Mouse (Mus musculus) heart, postnatal 0 days (tissue): ENCODE measurements around the gene Kmo. TPM values are rescaled to one million over a fixed set of nuclear protein-coding genes. Genes with fewer than 3 reads are reported as not detected.

Source experiments
- ATAC-seq: fragments of 200-750 bp; cut with Nextera tagmentation; 2 replicates; pipeline ENCODE4 v1.8.0; 2017; ENCODE audit warnings: low read depth, moderate number of reproducible peaks, moderate library complexity; ENCODE audit not compliant: insufficient read depth
- DNase-seq: peaks from one replicate; pipeline ENCODE4 v3.0.0-alpha.2; 2016; ENCODE audit warnings: low spot score
- H3K27ac ChIP-seq: fragments of 300-500 bp; sonication (generic); 2 replicates; pipeline ENCODE4 v1.5.1; 2014; ENCODE audit warnings: low read depth, mild to moderate bottlenecking
- H3K27me3 ChIP-seq: fragments of 300-500 bp; sonication (generic); 2 replicates; pipeline ENCODE4 v1.6.1; 2014; ENCODE audit warnings: low read length, mixed read lengths; ENCODE audit not compliant: control insufficient read depth, insufficient read depth
- H3K36me3 ChIP-seq: fragments of 300-500 bp; sonication (generic); replicated peaks from 2 replicates; pipeline ENCODE4 v1.6.1; 2014; ENCODE audit warnings: low read length, mixed read lengths; ENCODE audit not compliant: control insufficient read depth, insufficient read depth
- H3K4me1 ChIP-seq: fragments of 300-500 bp; sonication (generic); 2 replicates; pipeline ENCODE4 v1.6.1; 2014; ENCODE audit warnings: antibody characterized with exemption; ENCODE audit not compliant: control insufficient read depth, insufficient read depth
- H3K4me2 ChIP-seq: fragments of 300-500 bp; sonication (generic); 2 replicates; pipeline ENCODE4 v1.6.1; 2014; ENCODE audit warnings: low read depth, mild to moderate bottlenecking, low read length, moderate library complexity
- H3K4me3 ChIP-seq: fragments of 300-500 bp; sonication (generic); 2 replicates; pipeline ENCODE4 v1.5.1; 2014; ENCODE audit warnings: low read depth, low read length
- H3K9ac ChIP-seq: fragments of 300-500 bp; sonication (generic); replicated peaks from 2 replicates; pipeline ENCODE4 v1.6.1; 2014; ENCODE audit warnings: low read depth, low read length, mixed read lengths
- H3K9me3 ChIP-seq: fragments of 300-500 bp; sonication (generic); replicated peaks from 2 replicates; pipeline ENCODE4 v1.6.1; 2016; ENCODE audit warnings: low read length; ENCODE audit not compliant: control insufficient read depth
- CTCF ChIP-seq: IDR thresholded peaks from 2 replicates; pipeline ENCODE4 v1.5.1; 2016; ENCODE audit warnings: antibody characterized with exemption, control low read depth, low read depth
- EP300 ChIP-seq: IDR thresholded peaks from 2 replicates; pipeline ENCODE4 v1.6.1; 2016; ENCODE audit warnings: antibody characterized with exemption, low read depth
- WGBS: fragments of 180-500 bp; shearing (Covaris S2); extraction: QIAGEN DNeasy Blood & Tissue Kit; methylation state at CpG from one replicate; pipeline ENCODE4 v1.1.7; 2014; 5-methylcytosine and 5-hydroxymethylcytosine counted together
- polyA plus RNA-seq: library from polyadenylated mRNA; unstranded; fragments of >200 nt; fragmentation: Nextera tagmentation; extraction: Ambion mirVana; gene quantifications from 2 replicates; pipeline ENCODE4 v1.2.1, GENCODE M21; 2015
- total RNA-seq: library from RNA; depleted of rRNA; stranded (reverse); fragments of >200 nt; gene quantifications from 2 replicates; pipeline ENCODE4 v1.2.3, GENCODE M21; 2014; ENCODE audit warnings: low replicate concordance

Kmo gene
- total and polyA plus RNA-seq, 2 experiments from 2014 or later, result 0.03 TPM; not detected in 1

GRCm38 (mm10) chr1:175631721-175632221 is 11.6 kb downstream of the Kmo start:
- H3K4me3 ChIP-seq, result no peak overlapping the region
- ATAC-seq (no peak), DNase-seq (no peak)
- no peak for TF ChIP-seq CTCF
- TF ChIP-seq EP300, result no peak
- H3K27ac ChIP-seq, result no peak overlapping the region
- H3K4me2 ChIP-seq, result no peak overlapping the region
- no peaks in the 10 kb centered on the region for H3K9me3 ChIP-seq
- H3K36me3 ChIP-seq, result no peaks in the 10 kb centered on the region
- 68% methylated on average over 10 of the region's 10 CpGs for WGBS
- no peaks in the 10 kb centered on the region for H3K4me1 ChIP-seq
- H3K27me3 ChIP-seq, result no peaks in the 10 kb centered on the region
- no peak overlapping the region for H3K9ac ChIP-seq

GRCm38 (mm10) chr1:175632470-175632869 is 12.3 kb downstream of the Kmo start:
- H3K4me1 ChIP-seq, result no peaks in the 10 kb centered on the region
- H3K9ac ChIP-seq, result no peak overlapping the region
- TF ChIP-seq CTCF, result no peak
- H3K9me3 ChIP-seq, result no peaks in the 10 kb centered on the region
- no peak overlapping the region for H3K27ac ChIP-seq
- no peaks in the 10 kb centered on the region for H3K36me3 ChIP-seq
- no peaks in the 10 kb centered on the region for H3K27me3 ChIP-seq
- DNase-seq, result no peak
- H3K4me2 ChIP-seq, result no peak overlapping the region
- WGBS, result 94% methylated on average over 14 of the region's 14 CpGs
- H3K4me3 ChIP-seq, result no peak overlapping the region
- ATAC-seq, result no peak

- H3K9ac ChIP-seq, result no peak overlapping the region
- H3K4me1 ChIP-seq, result no peaks in the 10 kb centered on the region
- H3K36me3 ChIP-seq, result no peaks in the 10 kb centered on the region
- ATAC-seq (no peak), DNase-seq (no peak)
- no peak overlapping the region for H3K4me3 ChIP-seq
- no peak overlapping the region for H3K4me2 ChIP-seq
- 65% methylated on average over 7 of the region's 7 CpGs for WGBS
- no peaks in the 10 kb centered on the region for H3K9me3 ChIP-seq
- H3K27ac ChIP-seq, result no peak overlapping the region
- TF ChIP-seq CTCF (no peak), EP300 (no peak)
- no peaks in the 10 kb centered on the region for H3K27me3 ChIP-seq
Measured at GRCm38 (mm10) chr1:175637677-175638076, 17.5 kb downstream of the Kmo start.

- Histone ChIP-seq H3K9me3 (no peaks in the 10 kb centered on the region), H3K4me1 (no peaks in the 10 kb centered on the region), H3K27me3 (no peaks in the 10 kb centered on the region), H3K36me3 (no peaks in the 10 kb centered on the region), H3K9ac (no peak overlapping the region), H3K4me3 (no peak overlapping the region), H3K27ac (no peak overlapping the region), H3K4me2 (no peak overlapping the region)
- ATAC-seq (no peak), DNase-seq (no peak)
- no peak for TF ChIP-seq EP300
- TF ChIP-seq CTCF, result no peak
- 77% methylated on average over 7 of the region's 7 CpGs for WGBS
Measured at GRCm38 (mm10) chr1:175639072-175639471, 18.9 kb downstream of the Kmo start.

GRCm38 (mm10) chr1:175640435-175641150 is 20.4 kb downstream of the Kmo start:
- H3K9ac ChIP-seq, result no peak overlapping the region
- ATAC-seq (no peak), DNase-seq (no peak)
- H3K27me3 ChIP-seq, result no peaks in the 10 kb centered on the region
- no peaks in the 10 kb centered on the region for H3K9me3 ChIP-seq
- H3K27ac ChIP-seq, result no peak overlapping the region
- no peak overlapping the region for H3K4me2 ChIP-seq
- no peaks in the 10 kb centered on the region for H3K36me3 ChIP-seq
- TF ChIP-seq EP300 (no peak), CTCF (no peak)
- no peaks in the 10 kb centered on the region for H3K4me1 ChIP-seq
- 64% methylated on average over 6 of the region's 6 CpGs for WGBS
- H3K4me3 ChIP-seq, result no peak overlapping the region
